Mouse (Mus musculus) CH12.LX (cell line): ENCODE measurements around the gene Fgf16. TPM values are rescaled to one million over a fixed set of nuclear protein-coding genes. Genes with fewer than 3 reads are reported as not detected.

Source experiments
- DNase-seq: peaks from one replicate; pipeline ENCODE4 v3.0.0-alpha.2; 2013; ENCODE audit errors: extremely low read depth
- H3K27ac ChIP-seq: 2 replicates; pipeline ENCODE4 v1.5.1; 2012; ENCODE audit warnings: low read depth, mild to moderate bottlenecking, control low read depth, moderate library complexity; ENCODE audit not compliant: insufficient read depth
- H3K27me3 ChIP-seq: replicated peaks from 2 replicates; pipeline ENCODE3; 2012; ENCODE audit warnings: inconsistent platforms
- H3K36me3 ChIP-seq, 2 experiments: replicated peaks in 1 of 2; 2 replicates each; pipeline versions ENCODE3 to v1.6.1; 2012; ENCODE audit warnings: inconsistent platforms in 1 of 2, low read length in 1 of 2, mild to moderate bottlenecking in 1 of 2, mixed read lengths in 1 of 2, moderate library complexity in 1 of 2; ENCODE audit not compliant: control insufficient read depth in 1 of 2, insufficient read depth in 1 of 2
- H3K4me1 ChIP-seq, 2 experiments: 2 replicates each; pipeline ENCODE4 v1.6.1; 2012; ENCODE audit warnings: inconsistent platforms in 1 of 2, moderate library complexity in 1 of 2; ENCODE audit not compliant: insufficient read depth in 2 of 2, control insufficient read depth in 1 of 2
- H3K4me2 ChIP-seq: 2 replicates; pipeline ENCODE4 v1.6.1; 2012; ENCODE audit warnings: low read depth, mild to moderate bottlenecking, control low read depth; ENCODE audit not compliant: poor library complexity, insufficient read depth, severe bottlenecking
- H3K4me3 ChIP-seq, 3 experiments: fragments of 150-350 bp in 1 of 3; sonication (generic) in 1 of 3; replicated peaks in 1 of 3; 2 replicates each; pipeline versions ENCODE3 to v1.5.1; 2011 to 2012; ENCODE audit warnings: low read depth in 2 of 3, low read length in 2 of 3, mild to moderate bottlenecking in 2 of 3, moderate library complexity in 2 of 3, control low read depth in 1 of 3, improper control_type of control experiment in 1 of 3, inconsistent platforms in 1 of 3, mixed read lengths in 1 of 3; ENCODE audit not compliant: poor library complexity in 1 of 3
- H3K79me2 ChIP-seq: replicated peaks from 2 replicates; pipeline ENCODE4 v1.6.1; 2012; ENCODE audit warnings: mild to moderate bottlenecking, moderate library complexity; ENCODE audit not compliant: control insufficient read depth, poor library complexity, insufficient read depth, severe bottlenecking; ENCODE audit errors: extremely low read depth
- H3K9ac ChIP-seq: 2 replicates; pipeline ENCODE4 v1.6.1; 2012; ENCODE audit warnings: low read depth, mild to moderate bottlenecking, control low read depth, moderate library complexity; ENCODE audit not compliant: insufficient read depth
- H3K9me3 ChIP-seq: replicated peaks from 2 replicates; pipeline ENCODE3; 2012; ENCODE audit warnings: low read length, inconsistent platforms, mixed read lengths
- BHLHE40 ChIP-seq: IDR thresholded peaks from 2 replicates; pipeline ENCODE4 v1.6.1; 2011; ENCODE audit warnings: mild to moderate bottlenecking, low read depth, low read length, improper control_type of control experiment
- CHD2 ChIP-seq: IDR thresholded peaks from 2 replicates; pipeline ENCODE4 v1.6.1; 2011; ENCODE audit warnings: low read length, improper control_type of control experiment
- CTCF ChIP-seq, 2 experiments: IDR thresholded peaks in 1 of 2; conservative IDR thresholded peaks in 1 of 2; 2 replicates each; pipeline ENCODE4 v1.5.1; 2011 to 2012; ENCODE audit warnings: low read depth in 2 of 2, low read length in 2 of 2, improper control_type of control experiment in 1 of 2, inconsistent platforms in 1 of 2, mild to moderate bottlenecking in 1 of 2, moderate library complexity in 1 of 2
- E2F4 ChIP-seq: IDR thresholded peaks from 2 replicates; pipeline ENCODE4 v1.6.1; 2011; ENCODE audit warnings: low read depth, low read length, improper control_type of control experiment; ENCODE audit not compliant: insufficient replicate concordance
- EP300 ChIP-seq: IDR thresholded peaks from 2 replicates; pipeline ENCODE4 v1.6.1; 2011; ENCODE audit warnings: low read length, improper control_type of control experiment
- ETS1 ChIP-seq: conservative IDR thresholded peaks from 2 replicates; pipeline ENCODE4 v1.6.1; 2012; ENCODE audit warnings: low read depth, mild to moderate bottlenecking, inconsistent platforms, low read length, improper control_type of control experiment, moderate library complexity
- GABPA ChIP-seq: IDR thresholded peaks from 2 replicates; pipeline ENCODE4 v1.6.1; 2012; ENCODE audit warnings: low read depth, low read length, improper control_type of control experiment, inconsistent platforms; ENCODE audit not compliant: insufficient replicate concordance
- HCFC1 ChIP-seq: IDR thresholded peaks from 2 replicates; pipeline ENCODE4 v1.6.1; 2012; ENCODE audit warnings: low read depth, mild to moderate bottlenecking, inconsistent platforms, low read length, improper control_type of control experiment
- IRF4 ChIP-seq: IDR thresholded peaks from 2 replicates; pipeline ENCODE4 v1.6.1; 2014; ENCODE audit warnings: low read depth, mild to moderate bottlenecking, inconsistent platforms, low read length, improper control_type of control experiment
- JUN ChIP-seq: IDR thresholded peaks from 2 replicates; pipeline ENCODE4 v1.6.1; 2011; ENCODE audit warnings: low read depth, mild to moderate bottlenecking, low read length, improper control_type of control experiment, moderate library complexity; ENCODE audit not compliant: insufficient read depth
- JUND ChIP-seq: conservative IDR thresholded peaks from 2 replicates; pipeline ENCODE4 v1.6.1; 2011; ENCODE audit warnings: low read depth, low read length, improper control_type of control experiment
- MAFK ChIP-seq: IDR thresholded peaks from 2 replicates; pipeline ENCODE4 v1.6.1; 2011; ENCODE audit warnings: low read length, improper control_type of control experiment; ENCODE audit not compliant: insufficient replicate concordance
- MAX ChIP-seq: IDR thresholded peaks from 2 replicates; pipeline ENCODE4 v1.6.1; 2011; ENCODE audit warnings: low read length, improper control_type of control experiment
- MEF2A ChIP-seq: IDR thresholded peaks from 2 replicates; pipeline ENCODE4 v1.6.1; 2014; ENCODE audit warnings: low read depth, mild to moderate bottlenecking, inconsistent platforms, low read length, improper control_type of control experiment, borderline replicate concordance
- MXI1 ChIP-seq: IDR thresholded peaks from 2 replicates; pipeline ENCODE4 v1.6.1; 2011; ENCODE audit warnings: mild to moderate bottlenecking, low read depth, low read length, improper control_type of control experiment
- MYC ChIP-seq: IDR thresholded peaks from 2 replicates; pipeline ENCODE4 v1.6.1; 2011; ENCODE audit warnings: low read depth, mild to moderate bottlenecking, improper control_type of control experiment, low read length
- NELFE ChIP-seq: IDR thresholded peaks from 2 replicates; pipeline ENCODE4 v1.6.1; 2011; ENCODE audit warnings: low read depth, low read length, improper control_type of control experiment
- NRF1 ChIP-seq: IDR thresholded peaks from 2 replicates; pipeline ENCODE4 v1.6.1; 2014; ENCODE audit warnings: low read depth, mild to moderate bottlenecking, inconsistent platforms, low read length, improper control_type of control experiment, moderate library complexity
- POLR2AphosphoS2 ChIP-seq: IDR thresholded peaks from 2 replicates; pipeline ENCODE4 v1.6.1; 2011; ENCODE audit warnings: low read depth, low read length, improper control_type of control experiment
- RAD21 ChIP-seq: IDR thresholded peaks from 2 replicates; pipeline ENCODE4 v1.6.1; 2011; ENCODE audit warnings: low read depth, mild to moderate bottlenecking, low read length, improper control_type of control experiment, moderate library complexity
- RCOR1 ChIP-seq: conservative IDR thresholded peaks from 2 replicates; pipeline ENCODE4 v1.6.1; 2012; ENCODE audit warnings: low read depth, mild to moderate bottlenecking, inconsistent platforms, low read length, improper control_type of control experiment
- SIN3A ChIP-seq: IDR thresholded peaks from 2 replicates; pipeline ENCODE4 v1.6.1; 2012; ENCODE audit warnings: low read length, improper control_type of control experiment, inconsistent platforms
- SMC3 ChIP-seq: IDR thresholded peaks from 2 replicates; pipeline ENCODE4 v1.6.1; 2011; ENCODE audit warnings: low read depth, low read length, improper control_type of control experiment
- TBP ChIP-seq: conservative IDR thresholded peaks from 2 replicates; pipeline ENCODE4 v1.6.1; 2011; ENCODE audit warnings: low read depth, low read length, improper control_type of control experiment
- TCF12 ChIP-seq: IDR thresholded peaks from 2 replicates; pipeline ENCODE4 v1.6.1; 2014; ENCODE audit warnings: low read depth, mild to moderate bottlenecking, inconsistent platforms, low read length, improper control_type of control experiment
- UBTF ChIP-seq: IDR thresholded peaks from 2 replicates; pipeline ENCODE4 v1.6.1; 2012; ENCODE audit warnings: low read depth, mild to moderate bottlenecking, inconsistent platforms, low read length, improper control_type of control experiment, moderate library complexity
- USF1 ChIP-seq: IDR thresholded peaks from 2 replicates; pipeline ENCODE4 v1.6.1; 2014; ENCODE audit warnings: low read depth, mild to moderate bottlenecking, inconsistent platforms, low read length, improper control_type of control experiment
- USF2 ChIP-seq: conservative IDR thresholded peaks from 2 replicates; pipeline ENCODE4 v1.6.1; 2011; ENCODE audit warnings: low read depth, low read length, improper control_type of control experiment
- ZKSCAN1 ChIP-seq: IDR thresholded peaks from 2 replicates; pipeline ENCODE4 v1.6.1; 2012; ENCODE audit warnings: low read depth, inconsistent platforms, low read length, improper control_type of control experiment, borderline replicate concordance
- ZMIZ1 ChIP-seq: IDR thresholded peaks from 2 replicates; pipeline ENCODE4 v1.6.1; 2012; ENCODE audit warnings: low read depth, mild to moderate bottlenecking, inconsistent platforms, low read length, improper control_type of control experiment
- ZNF384 ChIP-seq: IDR thresholded peaks from 2 replicates; pipeline ENCODE4 v1.6.1; 2012; ENCODE audit warnings: low read depth, low read length, improper control_type of control experiment, inconsistent platforms
- dilution Hi-C: fragments of 300-500 bp; cut with MboI; formaldehyde crosslinking; loops from 2 replicates; pipeline ENCODE4 v1.14.3; 2020; ENCODE audit warnings: low sequenced_read_pairs; ENCODE audit not compliant: extremely low pct_unique_long_range_greater_than_20kb, extremely low pct_ligation_motif_present
- in situ Hi-C: fragments of 300-500 bp; cut with MboI; formaldehyde crosslinking; loops from 3 replicates; pipeline ENCODE4 v1.14.3; 2019; ENCODE audit warnings: low sequenced_read_pairs, low pct_ligation_motif_present, low pct_unique_long_range_greater_than_20kb, mixed read lengths
- polyA plus RNA-seq: library from polyadenylated mRNA; unstranded; fragments of >175 nt; gene quantifications from 2 replicates; pipeline ENCODE4 v1.2.1, GENCODE M21; 2012; ENCODE audit warnings: low read depth; ENCODE audit not compliant: insufficient read length
- total RNA-seq, 2 experiments: library from RNA; depleted of rRNA; stranded (reverse); fragments of 300-350 nt in 1 of 2; fragments of >200 nt in 1 of 2; gene quantifications; 2 replicates each; pipeline ENCODE4 v1.2.3; 2012 to 2014

The Fgf16 gene
- total and polyA plus RNA-seq, 3 experiments = not detected

DNA sequence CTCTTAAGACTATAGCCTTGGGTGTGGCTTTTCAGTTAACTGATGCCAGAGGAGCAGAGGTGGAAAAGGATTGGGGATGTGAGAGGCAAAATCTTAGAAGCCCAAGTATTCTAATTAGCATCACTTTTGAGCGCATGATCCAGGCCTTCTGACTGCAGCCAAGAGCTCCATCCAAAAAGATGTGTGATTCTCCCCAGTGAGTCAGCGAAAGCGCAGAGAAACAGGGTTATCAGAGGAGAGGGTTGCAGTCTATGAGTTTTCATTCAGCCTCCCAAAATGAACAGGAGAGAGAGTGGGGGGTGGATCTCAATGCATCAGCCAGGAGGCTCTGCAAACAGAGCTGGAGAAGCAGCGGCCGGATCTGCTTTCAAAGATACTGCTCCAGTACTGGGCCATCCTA lies 45.1 kb upstream of the Fgf16 start:
- no peaks in the 10 kb centered on the region for H3K36me3 ChIP-seq
- H3K79me2 ChIP-seq = no peaks in the 10 kb centered on the region
- dilution Hi-C loops = no loop called here
- DNase-seq = no peak
- H3K27ac ChIP-seq = no peak overlapping the region
- no peaks in the 10 kb centered on the region for H3K27me3 ChIP-seq
- H3K9ac ChIP-seq = no peak overlapping the region
- no peak for TF ChIP-seq CHD2
- TF ChIP-seq CTCF (conservative IDR thresholded peaks at IDR 0.05 in 1 of 2, IDR thresholded peaks at IDR 0.05 in 1 of 2; ENCODE audit: low read depth in 2 of 2, low read length in 2 of 2) = no peak
- TF ChIP-seq RAD21 = no peak
- H3K9me3 ChIP-seq = no peaks in the 10 kb centered on the region
- no peak overlapping the region for H3K4me2 ChIP-seq
- peaks cover 2 to 12% of the 10 kb centered on the region in 2 experiments; a peak in 1 of 4 replicates for H3K4me1 ChIP-seq
- in situ Hi-C loops = no loop called here
- no peak overlapping the region for H3K4me3 ChIP-seq

DNA sequence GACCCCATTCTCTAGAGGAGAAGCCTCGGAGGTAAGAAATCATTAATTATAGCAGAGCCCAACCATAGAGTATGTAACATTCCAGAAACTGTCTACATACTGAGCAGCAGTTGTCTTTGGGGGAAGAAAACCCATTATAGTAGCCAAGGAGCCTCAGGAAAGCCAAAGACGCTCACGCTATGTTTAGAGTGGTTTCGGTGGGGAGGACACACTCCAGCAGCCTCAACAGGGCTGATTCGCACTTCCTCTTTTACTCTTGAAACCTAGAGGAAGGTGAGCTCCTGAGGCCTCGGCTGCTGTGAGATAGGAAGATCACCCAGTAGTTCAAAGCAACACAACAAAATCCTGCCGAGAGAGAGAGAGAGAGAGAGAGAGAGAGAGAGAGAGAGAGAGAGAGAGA lies 39.9 kb upstream of the Fgf16 start:
- H3K4me2 ChIP-seq = peak overlapping the region; percentile 67
- TF ChIP-seq USF2 = no peak
- no peak for TF ChIP-seq MXI1
- TF ChIP-seq CHD2 = peak; percentile 36
- no peak for TF ChIP-seq JUN
- peak; percentile 83 for TF ChIP-seq MEF2A
- TF ChIP-seq E2F4 = no peak
- TF ChIP-seq MAFK = 0 out of 2 replicates have a peak, but pooled peaks have one; percentile 7
- TF ChIP-seq POLR2AphosphoS2 = no peak
- TF ChIP-seq MAX = no peak
- TF ChIP-seq TBP = no peak
- TF ChIP-seq ZKSCAN1 = no peak
- peak; percentile 53; the same call in 1 of the 2 replicates for TF ChIP-seq ETS1
- TF ChIP-seq RCOR1 = 0 out of 2 replicates have a peak, but pooled peaks have one; percentile 54
- TF ChIP-seq IRF4 = peak; percentile 86
- TF ChIP-seq UBTF = no peak
- TF ChIP-seq ZNF384 = no peak
- no peak for TF ChIP-seq MYC
- no peak for TF ChIP-seq RAD21
- TF ChIP-seq NRF1 = no peak
- TF ChIP-seq TCF12 = peak; percentile 43; the same call in 1 of the 2 replicates
- no peak for TF ChIP-seq HCFC1
- TF ChIP-seq SIN3A = no peak
- TF ChIP-seq USF1 = no peak
- TF ChIP-seq NELFE = no peak
- no peak for TF ChIP-seq SMC3
- no peak for TF ChIP-seq ZMIZ1
- peak; percentile 54 for TF ChIP-seq BHLHE40
- peak; percentile 80 for TF ChIP-seq EP300
- 0 out of 2 replicates have a peak, but pooled peaks have one; percentile 13 for TF ChIP-seq JUND
- TF ChIP-seq GABPA = no peak
- H3K36me3 ChIP-seq = no peaks in the 10 kb centered on the region
- no peak overlapping the region for H3K4me3 ChIP-seq
- H3K4me1 ChIP-seq = peaks cover 0 to 12% of the 10 kb centered on the region in 2 experiments; a peak in 1 of 4 replicates
- dilution Hi-C loops = no loop called here
- no peak overlapping the region for H3K27ac ChIP-seq
- no peak overlapping the region for H3K9ac ChIP-seq
- H3K79me2 ChIP-seq = no peaks in the 10 kb centered on the region
- H3K27me3 ChIP-seq = no peaks in the 10 kb centered on the region
- H3K9me3 ChIP-seq = no peaks in the 10 kb centered on the region
- DNase-seq = peak; percentile 72
- in situ Hi-C loops = no loop called here
